Mouse (Mus musculus) heart, postnatal 0 days (tissue): ENCODE measurements around the gene Trappc2l.

Source experiments
- CTCF ChIP-seq: IDR thresholded peaks from 2 replicates; pipeline ENCODE4 v1.5.1; 2016; ENCODE audit warnings: antibody characterized with exemption, control low read depth, low read depth
- EP300 ChIP-seq: IDR thresholded peaks from 2 replicates; pipeline ENCODE4 v1.6.1; 2016; ENCODE audit warnings: antibody characterized with exemption, low read depth

DNA sequence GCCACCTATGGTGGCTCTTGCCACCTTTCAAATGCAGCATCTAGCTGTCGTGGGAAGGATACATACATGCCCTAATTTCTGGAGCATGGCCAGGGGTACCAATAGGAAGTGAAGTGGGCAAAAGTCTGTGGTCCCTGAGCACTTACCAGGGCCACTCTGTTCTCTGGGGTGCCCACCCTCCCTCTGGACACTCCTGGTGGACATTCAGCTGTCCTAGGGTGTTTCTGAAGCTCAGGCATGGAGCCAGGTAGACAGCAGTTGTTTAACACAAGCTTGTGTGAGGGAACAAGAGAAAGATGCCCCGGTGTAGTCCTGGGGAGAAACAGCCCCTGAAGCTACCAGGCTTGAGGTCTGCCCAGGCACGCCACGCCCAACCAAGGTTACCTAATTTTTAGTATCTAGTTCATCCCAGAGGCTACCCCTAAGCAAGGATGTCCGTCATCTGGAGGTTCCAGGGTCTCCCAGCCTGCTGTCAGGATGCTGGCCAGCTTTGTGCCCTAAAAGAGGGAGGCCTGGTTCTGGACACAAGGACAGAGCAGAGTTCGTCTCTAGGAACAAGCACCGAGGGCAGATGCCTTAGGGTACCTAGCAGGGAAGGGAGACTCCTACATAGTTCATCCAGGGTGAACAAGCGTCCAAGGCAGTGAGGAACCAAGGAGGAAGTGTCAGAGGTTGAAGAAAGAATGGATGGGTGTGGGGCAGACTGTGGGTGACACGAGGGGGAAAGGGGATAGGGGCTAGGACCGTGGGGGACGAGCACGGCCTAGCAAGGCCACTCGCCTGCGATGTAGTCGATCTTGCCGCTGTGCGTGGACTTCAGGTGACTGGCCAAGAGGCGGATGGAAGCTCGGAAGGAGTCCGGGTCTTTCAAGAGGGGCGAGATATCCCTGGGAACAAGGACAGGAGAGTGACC, 35.4 kb upstream of the Trappc2l start:
- TF ChIP-seq EP300 (no peak), CTCF (no peak)
